Mouse (Mus musculus): ENCODE measurements around the gene Ntpcr. TPM values are rescaled to one million over a fixed set of nuclear protein-coding genes. Genes with fewer than 3 reads are reported as not detected.

Ntpcr gene
- total RNA-seq, 2 experiments from 2014 or later = 23.2 to 24.5 TPM

- DNase-seq (ENCODE audit: low spot score in 2 of 2) = no peak
Observed at GRCm38 (mm10) chr8:125725037-125725820, 4.5 kb upstream of the Ntpcr start.

- DNase-seq (ENCODE audit: low spot score in 2 of 2) = no peak
Observed at GRCm38 (mm10) chr8:125726143-125726542, 3.6 kb upstream of the Ntpcr start.

- DNase-seq (ENCODE audit: low spot score in 2 of 2) = no peak
Observed at GRCm38 (mm10) chr8:125726986-125727385, 2.8 kb upstream of the Ntpcr start.

GRCm38 (mm10) chr8:125727797-125728196 is 2.0 kb upstream of the Ntpcr start:
- DNase-seq (ENCODE audit: low spot score in 2 of 2) = no peak

- DNase-seq (ENCODE audit: low spot score in 2 of 2) = peak; percentile 82 to 91
Observed at GRCm38 (mm10) chr8:125733964-125734956, 4.5 kb downstream of the Ntpcr start.

GRCm38 (mm10) chr8:125738956-125739355 is 9.2 kb downstream of the Ntpcr start:
- DNase-seq (ENCODE audit: low spot score in 2 of 2) = no peak

- DNase-seq (ENCODE audit: low spot score in 2 of 2) = no peak
Observed at GRCm38 (mm10) chr8:125740655-125741054, 10.9 kb downstream of the Ntpcr start.

- no peak for DNase-seq (ENCODE audit: low spot score in 2 of 2)
Observed at GRCm38 (mm10) chr8:125741377-125741776, 11.6 kb downstream of the Ntpcr start.

GRCm38 (mm10) chr8:125741855-125742254 is 12.1 kb downstream of the Ntpcr start:
- DNase-seq (ENCODE audit: low spot score in 2 of 2) = no peak

GRCm38 (mm10) chr8:125742406-125742805 is 12.6 kb downstream of the Ntpcr start:
- no peak for DNase-seq (ENCODE audit: low spot score in 2 of 2)

GRCm38 (mm10) chr8:125744914-125745576 is 15.3 kb downstream of the Ntpcr start:
- DNase-seq (ENCODE audit: low spot score in 2 of 2) = no peak

GRCm38 (mm10) chr8:125747390-125747789 is 17.6 kb downstream of the Ntpcr start:
- no peak for DNase-seq (ENCODE audit: low spot score in 2 of 2)

- no peak for DNase-seq (ENCODE audit: low spot score in 2 of 2)
Observed at GRCm38 (mm10) chr8:125750846-125751245, 21.1 kb downstream of the Ntpcr start.

GRCm38 (mm10) chr8:125755896-125756295 is 26.1 kb downstream of the Ntpcr start:
- no peak for DNase-seq (ENCODE audit: low spot score in 2 of 2)

GRCm38 (mm10) chr8:125756391-125757105 is 26.8 kb downstream of the Ntpcr start:
- DNase-seq (ENCODE audit: low spot score in 2 of 2) = no peak

- DNase-seq (ENCODE audit: low spot score in 2 of 2) = no peak
Observed at GRCm38 (mm10) chr8:125757106-125757496, 27.3 kb downstream of the Ntpcr start.

- DNase-seq (ENCODE audit: low spot score in 2 of 2) = no peak
Observed at GRCm38 (mm10) chr8:125759022-125759421, 29.3 kb downstream of the Ntpcr start.

GRCm38 (mm10) chr8:125763066-125763786 is 33.5 kb downstream of the Ntpcr start:
- DNase-seq (ENCODE audit: low spot score in 2 of 2) = no peak

GRCm38 (mm10) chr8:125768079-125768478 is 38.3 kb downstream of the Ntpcr start:
- DNase-seq (ENCODE audit: low spot score in 2 of 2) = no peak

GRCm38 (mm10) chr8:125772300-125772699 is 42.5 kb downstream of the Ntpcr start:
- DNase-seq (ENCODE audit: low spot score in 2 of 2) = no peak
